Mouse (Mus musculus) intestine, embryonic 16.5 days (tissue): ENCODE measurements around the gene Pou6f2. TPM values are rescaled to one million over a fixed set of nuclear protein-coding genes. Genes with fewer than 3 reads are reported as not detected.

Experiments used
- ATAC-seq: fragments of 200-750 bp; cut with Nextera tagmentation; 2 replicates; pipeline ENCODE4 v1.8.0; 2017; ENCODE audit warnings: moderate TSS enrichment, moderate library complexity
- H3K27ac ChIP-seq: fragments of 300-500 bp; sonication (generic); 2 replicates; pipeline ENCODE4 v1.5.1; 2014; ENCODE audit warnings: mild to moderate bottlenecking, low read length
- H3K27me3 ChIP-seq: fragments of 300-500 bp; sonication (generic); replicated peaks from 2 replicates; pipeline ENCODE4 v1.6.1; 2014; ENCODE audit warnings: low read length, control low read depth, mixed read lengths; ENCODE audit not compliant: control insufficient read depth, insufficient read depth
- H3K36me3 ChIP-seq: fragments of 300-500 bp; sonication (generic); 2 replicates; pipeline ENCODE4 v1.6.1; 2014; ENCODE audit warnings: low read length, control low read depth; ENCODE audit not compliant: control insufficient read depth, insufficient read depth
- H3K4me1 ChIP-seq: fragments of 300-500 bp; sonication (generic); 2 replicates; pipeline ENCODE4 v1.6.1; 2014; ENCODE audit warnings: low read length, control low read depth, mixed read lengths; ENCODE audit not compliant: control insufficient read depth, insufficient read depth
- H3K4me2 ChIP-seq: fragments of 300-500 bp; sonication (generic); 2 replicates; pipeline ENCODE4 v1.6.1; 2014; ENCODE audit warnings: low read depth, low read length, control low read depth
- H3K4me3 ChIP-seq: fragments of 300-500 bp; sonication (generic); 2 replicates; pipeline ENCODE4 v1.5.1; 2014; ENCODE audit warnings: mild to moderate bottlenecking, low read length
- H3K9ac ChIP-seq: fragments of 300-500 bp; sonication (generic); 2 replicates; pipeline ENCODE4 v1.6.1; 2014; ENCODE audit warnings: low read depth, low read length
- H3K9me3 ChIP-seq: fragments of 300-500 bp; sonication (generic); 2 replicates; pipeline ENCODE4 v1.6.1; 2016; ENCODE audit warnings: low read length, control low read depth; ENCODE audit not compliant: control insufficient read depth
- WGBS: fragments of 180-500 bp; shearing (Covaris S2); extraction: QIAGEN DNeasy Blood & Tissue Kit; methylation state at CpG from one replicate; pipeline ENCODE4 v1.1.7; 2014; 5-methylcytosine and 5-hydroxymethylcytosine counted together
- polyA plus RNA-seq: library from polyadenylated mRNA; unstranded; fragments of >200 nt; fragmentation: Nextera tagmentation; extraction: Ambion mirVana; gene quantifications from 2 replicates; pipeline ENCODE4 v1.2.1, GENCODE M21; 2015

Gene Pou6f2
- 0.11 and 0.16 TPM in 2 replicates for polyA plus RNA-seq

DNA sequence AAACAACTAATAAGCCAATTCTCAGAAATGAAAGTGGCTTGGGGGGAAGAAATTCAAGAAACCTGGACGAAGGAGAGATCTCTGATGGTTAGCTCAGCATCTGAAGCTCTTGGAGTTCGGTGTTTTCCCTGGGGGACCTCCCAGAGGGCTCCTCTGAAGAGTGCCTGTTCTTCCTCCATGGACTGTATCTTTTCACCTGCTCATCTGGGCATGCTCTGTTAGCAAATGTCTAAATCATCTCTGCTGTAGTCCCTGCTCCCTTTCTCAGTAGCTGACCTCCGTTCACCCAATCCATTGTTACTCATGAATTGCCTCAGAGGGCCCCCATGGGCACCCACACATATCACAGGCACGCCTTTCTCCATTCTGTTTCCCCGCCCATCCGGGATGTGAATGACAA lies at the start of gene Pou6f2:
Pou6f2 (minus strand) TSS at position 101 of the 400 bp plus-strand sequence.
- no peak for ATAC-seq
- 82% methylated on average over 6 of the region's 6 CpGs for WGBS
- H3K4me3 ChIP-seq, result no peak within 1 kb of the TSS
- no peaks in the 10 kb centered on the region for H3K4me1 ChIP-seq
- no peak within 1 kb of the TSS for H3K4me2 ChIP-seq
- no peaks in the 10 kb centered on the region for H3K27me3 ChIP-seq
- no peaks in the 10 kb centered on the region for H3K36me3 ChIP-seq
- no peaks in the 10 kb centered on the region for H3K9me3 ChIP-seq
- H3K27ac ChIP-seq, result no peak within 1 kb of the TSS
- H3K9ac ChIP-seq, result no peak within 1 kb of the TSS

DNA sequence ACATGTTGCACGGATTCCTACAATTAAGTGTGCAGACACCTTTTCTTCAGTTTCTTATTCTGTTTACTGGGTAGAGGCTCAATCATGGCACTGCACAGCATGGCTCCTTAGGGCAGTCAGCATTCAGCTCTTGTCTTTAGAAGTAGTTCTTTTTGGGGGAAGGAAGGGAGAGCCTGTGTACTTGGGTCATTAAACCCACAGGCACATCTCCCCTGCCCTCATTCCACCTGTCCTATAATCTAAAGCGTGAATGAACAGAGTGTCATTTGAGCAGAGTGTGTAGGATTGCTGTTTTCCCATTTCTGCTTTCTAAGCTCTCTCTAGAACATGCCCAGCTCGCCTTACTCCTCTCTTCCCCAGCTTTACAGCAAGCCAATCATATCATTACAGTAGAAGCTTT lies 42.4 kb upstream of the Pou6f2 start:
- 78% methylated on average over 3 of the region's 3 CpGs for WGBS
- Histone ChIP-seq H3K27ac (no peak overlapping the region), H3K9me3 (no peaks in the 10 kb centered on the region), H3K36me3 (no peaks in the 10 kb centered on the region), H3K4me2 (no peak overlapping the region), H3K27me3 (no peaks in the 10 kb centered on the region), H3K9ac (no peak overlapping the region), H3K4me3 (no peak overlapping the region), H3K4me1 (no peaks in the 10 kb centered on the region)
- ATAC-seq, result no peak

DNA sequence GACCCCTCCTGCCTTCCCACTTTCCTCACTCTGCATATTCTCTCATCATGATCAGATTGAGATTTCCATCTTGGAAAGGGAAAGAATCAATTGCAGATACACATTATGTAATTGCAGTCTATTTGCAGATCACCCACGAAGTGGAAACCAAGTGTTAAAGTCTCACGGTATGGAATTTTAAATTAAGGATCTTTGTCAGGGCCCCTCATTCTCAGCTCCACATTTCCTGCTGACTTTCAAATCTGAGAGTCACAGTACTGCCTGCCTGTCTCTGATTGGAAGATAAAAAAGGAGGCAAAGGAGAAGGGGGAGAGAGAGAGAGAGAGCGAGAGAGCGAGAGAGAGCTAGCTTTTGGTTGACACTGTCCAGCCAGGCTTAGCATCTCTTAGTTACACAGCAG lies 9.8 kb downstream of the Pou6f2 start:
- ATAC-seq, result no peak
- Histone ChIP-seq H3K4me1 (no peaks in the 10 kb centered on the region), H3K27me3 (no peaks in the 10 kb centered on the region), H3K27ac (no peak overlapping the region), H3K4me3 (no peak overlapping the region), H3K9ac (no peak overlapping the region), H3K4me2 (no peak overlapping the region), H3K36me3 (no peaks in the 10 kb centered on the region), H3K9me3 (no peaks in the 10 kb centered on the region)
- 81% methylated on average over 4 of the region's 4 CpGs for WGBS

- ATAC-seq, result no peak
- Histone ChIP-seq H3K27me3 (no peaks in the 10 kb centered on the region), H3K36me3 (no peaks in the 10 kb centered on the region), H3K4me3 (no peak overlapping the region), H3K4me2 (no peak overlapping the region), H3K9me3 (no peaks in the 10 kb centered on the region), H3K27ac (no peak overlapping the region), H3K9ac (no peak overlapping the region), H3K4me1 (no peaks in the 10 kb centered on the region)
- 40% methylated on average over 2 of the region's 2 CpGs for WGBS
These were observed 34.1 kb downstream of the Pou6f2 start for GRCm38 (mm10) chr13:18363373-18363772.

DNA sequence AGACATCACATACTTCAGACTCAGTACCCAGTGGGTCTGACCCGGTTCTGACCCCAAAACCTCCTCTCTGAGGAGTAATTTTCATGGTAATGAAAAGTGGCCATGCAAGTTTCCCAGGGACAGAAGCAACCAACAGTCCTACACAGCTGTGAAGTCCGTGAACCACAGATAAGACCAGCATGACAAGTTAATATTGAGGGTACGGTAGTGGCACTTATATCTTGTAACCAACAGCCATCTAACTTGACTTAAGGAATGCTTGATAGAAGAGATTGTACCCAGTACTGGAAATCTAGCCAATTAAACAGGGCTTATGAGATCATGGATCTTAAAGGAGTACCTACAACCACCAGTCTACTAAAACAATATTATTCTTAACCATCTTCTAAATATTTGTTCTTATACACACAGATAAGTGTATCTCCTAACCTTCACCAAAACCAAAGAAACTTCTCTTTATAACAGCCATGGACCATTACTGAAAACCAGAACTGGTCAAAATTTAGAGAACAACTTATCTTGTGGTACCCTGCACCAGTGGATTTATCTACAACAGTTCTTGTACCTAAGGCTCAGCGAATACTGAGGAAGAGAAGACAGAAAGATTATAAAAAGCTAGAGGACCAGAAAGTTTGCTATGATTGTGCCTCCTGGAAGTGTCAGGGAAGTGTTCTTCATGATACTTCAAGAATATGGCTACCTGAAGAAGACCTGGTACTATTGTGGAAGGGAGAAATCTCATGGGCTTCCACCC lies 52.7 kb downstream of the Pou6f2 start:
- no peaks in the 10 kb centered on the region for H3K36me3 ChIP-seq
- no peak overlapping the region for H3K4me2 ChIP-seq
- no peak overlapping the region for H3K27ac ChIP-seq
- no peak overlapping the region for H3K4me3 ChIP-seq
- no peak for ATAC-seq
- no peaks in the 10 kb centered on the region for H3K9me3 ChIP-seq
- no peaks in the 10 kb centered on the region for H3K4me1 ChIP-seq
- WGBS, result 63% methylated on average over 4 of the region's 4 CpGs
- H3K9ac ChIP-seq, result no peak overlapping the region
- H3K27me3 ChIP-seq, result no peaks in the 10 kb centered on the region

GRCm38 (mm10) chr13:18338910-18339501 lies 58.5 kb downstream of the Pou6f2 start:
- no peak overlapping the region for H3K4me2 ChIP-seq
- H3K36me3 ChIP-seq, result no peaks in the 10 kb centered on the region
- no peaks in the 10 kb centered on the region for H3K27me3 ChIP-seq
- no peaks in the 10 kb centered on the region for H3K9me3 ChIP-seq
- no peak overlapping the region for H3K9ac ChIP-seq
- 80% methylated on average over 10 of the region's 10 CpGs for WGBS
- no peaks in the 10 kb centered on the region for H3K4me1 ChIP-seq
- H3K4me3 ChIP-seq, result no peak overlapping the region
- H3K27ac ChIP-seq, result no peak overlapping the region
- no peak for ATAC-seq

- no peaks in the 10 kb centered on the region for H3K27me3 ChIP-seq
- no peak for ATAC-seq
- H3K9me3 ChIP-seq, result no peaks in the 10 kb centered on the region
- WGBS, result 74% methylated on average over 2 of the region's 2 CpGs
- no peak overlapping the region for H3K4me3 ChIP-seq
- H3K36me3 ChIP-seq, result no peaks in the 10 kb centered on the region
- H3K4me1 ChIP-seq, result no peaks in the 10 kb centered on the region
- no peak overlapping the region for H3K9ac ChIP-seq
- H3K4me2 ChIP-seq, result no peak overlapping the region
- H3K27ac ChIP-seq, result no peak overlapping the region
These were observed 59.5 kb downstream of the Pou6f2 start for GRCm38 (mm10) chr13:18338022-18338421.

DNA sequence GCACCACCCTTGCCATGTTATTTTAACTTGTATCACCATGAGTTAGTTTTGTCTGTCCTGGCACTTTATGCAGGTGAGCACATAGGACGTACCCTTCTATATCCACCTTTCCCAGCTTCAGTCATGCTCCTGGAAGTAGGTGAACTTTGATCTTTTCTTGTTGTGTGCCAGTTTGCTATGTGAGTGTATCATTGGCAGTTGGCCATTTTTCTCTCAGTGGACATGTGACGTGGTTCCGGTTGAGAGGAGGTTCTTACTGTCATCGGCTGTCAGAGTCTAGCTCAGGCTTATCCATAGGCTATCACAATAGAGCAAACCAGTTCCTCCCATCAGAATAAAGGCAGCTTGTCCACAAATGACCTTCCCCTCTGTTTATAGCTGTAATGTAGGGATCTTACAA lies 63.5 kb downstream of the Pou6f2 start:
- no peak overlapping the region for H3K9ac ChIP-seq
- no peaks in the 10 kb centered on the region for H3K9me3 ChIP-seq
- 86% methylated on average over 4 of the region's 4 CpGs for WGBS
- no peak overlapping the region for H3K27ac ChIP-seq
- no peaks in the 10 kb centered on the region for H3K27me3 ChIP-seq
- no peaks in the 10 kb centered on the region for H3K4me1 ChIP-seq
- no peak overlapping the region for H3K4me3 ChIP-seq
- no peaks in the 10 kb centered on the region for H3K36me3 ChIP-seq
- no peak for ATAC-seq
- H3K4me2 ChIP-seq, result no peak overlapping the region

- H3K36me3 ChIP-seq, result no peaks in the 10 kb centered on the region
- H3K27ac ChIP-seq, result no peak overlapping the region
- no peak overlapping the region for H3K4me3 ChIP-seq
- H3K4me1 ChIP-seq, result no peaks in the 10 kb centered on the region
- no peak overlapping the region for H3K4me2 ChIP-seq
- WGBS, result 41% methylated on average over 1 of the region's 1 CpGs
- H3K27me3 ChIP-seq, result no peaks in the 10 kb centered on the region
- no peak for ATAC-seq
- H3K9ac ChIP-seq, result no peak overlapping the region
- no peaks in the 10 kb centered on the region for H3K9me3 ChIP-seq
These were observed 64.9 kb downstream of the Pou6f2 start for GRCm38 (mm10) chr13:18332596-18332995.
